Mouse (Mus musculus) lung, postnatal 0 days (tissue): Measurements from ENCODE around the gene Castor1.

Source experiments
- CTCF ChIP-seq: IDR thresholded peaks from 2 replicates; pipeline ENCODE4 v1.5.1; 2016; ENCODE audit warnings: antibody characterized with exemption, mild to moderate bottlenecking
- EP300 ChIP-seq: IDR thresholded peaks from 2 replicates; pipeline ENCODE4 v1.6.1; 2016; ENCODE audit warnings: antibody characterized with exemption, mild to moderate bottlenecking, control low read depth

DNA sequence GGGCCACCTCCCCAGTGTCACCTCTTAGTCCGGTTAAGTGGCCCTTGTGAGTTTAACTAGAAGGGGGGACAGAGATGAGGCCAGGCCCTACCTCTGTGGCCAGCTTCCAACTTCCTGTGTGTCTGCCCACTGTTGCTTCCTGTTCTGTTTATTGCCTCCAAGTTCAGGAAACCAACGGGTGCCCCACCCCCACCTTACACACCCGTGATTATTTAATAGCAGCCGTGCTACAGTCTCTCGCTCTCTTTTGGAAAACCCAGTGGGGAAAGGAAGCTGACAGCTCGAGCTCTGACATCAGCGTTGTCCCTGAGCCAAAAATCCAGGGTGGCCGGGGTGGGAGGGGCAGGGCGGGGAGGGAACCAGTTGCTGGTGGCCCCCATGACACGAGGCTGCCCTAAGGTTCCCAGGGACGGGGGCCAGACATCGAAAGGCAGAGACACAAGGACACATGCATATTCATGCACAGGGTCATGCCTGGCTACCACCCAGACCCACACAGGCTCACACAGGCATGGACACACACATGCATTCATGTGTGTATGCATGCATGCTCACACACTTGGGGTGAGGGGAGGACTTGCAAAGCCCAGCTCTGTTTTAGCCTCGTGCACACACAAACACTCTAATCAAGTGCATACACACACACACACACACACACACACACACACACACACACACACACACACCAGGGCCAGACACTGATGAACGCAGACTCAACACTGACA, 42.6 kb downstream of the Castor1 start:
- TF ChIP-seq CTCF (no peak), EP300 (peak; percentile 71; the same call in 1 of the 2 replicates)
